Mouse (Mus musculus): ENCODE data around the gene Tbc1d24.

DNA sequence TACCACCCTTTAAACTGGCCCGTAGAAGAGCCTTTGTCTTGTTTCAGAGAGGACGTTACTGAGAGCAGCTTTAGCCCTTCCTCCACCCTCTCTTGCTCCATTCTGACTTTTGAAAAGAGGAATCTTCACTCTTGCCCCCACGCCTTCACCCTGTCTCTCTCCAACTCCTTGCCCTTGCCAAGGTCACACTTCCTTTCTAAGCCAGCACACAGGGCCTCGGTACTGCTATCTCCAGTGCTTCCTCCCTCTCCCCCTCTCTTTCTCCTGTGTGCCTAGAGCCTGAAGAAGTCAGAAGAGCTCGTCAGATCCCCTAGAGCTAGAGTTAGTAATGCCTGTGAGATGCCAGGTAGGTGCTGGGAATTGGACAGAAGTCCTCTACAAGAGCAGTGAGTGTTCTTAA lies 34.6 kb downstream of the Tbc1d24 start:
- TF ChIP-seq CTCF (IDR thresholded peaks at IDR 0.05; ENCODE audit: borderline replicate concordance, insufficient read depth, low read depth, low read length) (no peak), POLR2A (IDR thresholded peaks at IDR 0.05; ENCODE audit: borderline replicate concordance, insufficient read depth, low read length) (no peak)

Measured in cerebellum, adult 2 months (tissue).